Mouse (Mus musculus) thymus, adult 2 months (tissue): ENCODE results near the gene Pla2g2c.

Source experiments
- CTCF ChIP-seq: fragments of 200-500 bp; IDR thresholded peaks from 2 replicates; pipeline ENCODE4 v1.5.1; 2012; ENCODE audit warnings: mild to moderate bottlenecking, control low read depth, low read length, moderate library complexity, borderline replicate concordance; ENCODE audit not compliant: control insufficient read depth, poor library complexity, insufficient read depth; ENCODE audit errors: extremely low read depth
- POLR2A ChIP-seq: fragments of 200-500 bp; IDR thresholded peaks from 2 replicates; pipeline ENCODE4 v1.6.1; 2012; ENCODE audit warnings: mild to moderate bottlenecking, low read length, control low read depth, moderate library complexity; ENCODE audit not compliant: control insufficient read depth, poor library complexity, insufficient read depth; ENCODE audit errors: extremely low read depth

DNA sequence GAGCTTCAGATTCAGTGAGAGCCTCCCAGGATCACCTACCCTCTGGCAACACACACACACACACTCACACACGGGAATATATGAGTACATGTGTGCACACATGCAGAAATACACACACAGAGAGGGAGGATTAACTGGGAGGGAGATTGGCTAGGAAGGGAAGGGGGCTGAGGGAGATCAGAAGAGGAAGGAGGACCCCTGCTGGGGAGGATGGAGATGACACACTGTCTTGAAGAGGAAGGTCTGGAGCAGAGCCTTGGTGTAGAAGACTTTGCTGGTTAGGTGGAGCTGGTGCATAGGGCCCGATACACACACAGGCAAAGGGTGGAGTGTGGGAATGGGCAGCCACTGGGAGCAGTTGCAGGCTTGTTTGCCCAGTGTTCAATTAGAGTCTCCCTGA, 68.7 kb downstream of the Pla2g2c start:
- TF ChIP-seq CTCF, result no peak
- no peak for TF ChIP-seq POLR2A
